Mouse (Mus musculus) midbrain, embryonic 14.5 days (tissue): ENCODE data around the gene Exo5. TPM values are rescaled to one million over a fixed set of nuclear protein-coding genes. Genes with fewer than 3 reads are reported as not detected.
A peak's percentile ranks its signal among the peaks of the same experiment; 100 is the strongest.

ENCODE experiments used
- ATAC-seq: fragments of 200-750 bp; cut with Nextera tagmentation; 2 replicates; pipeline ENCODE4 v1.8.0; 2017; ENCODE audit warnings: moderate number of reproducible peaks, moderate library complexity; ENCODE audit not compliant: low FRiP score, low TSS enrichment
- DNase-seq: peaks from one replicate; pipeline ENCODE4 v3.0.0-alpha.2; 2015
- H3K27ac ChIP-seq: fragments of 300-500 bp; sonication (generic); replicated peaks from 2 replicates; pipeline ENCODE4 v1.5.1; 2014; ENCODE audit warnings: mild to moderate bottlenecking, low read depth, low read length, moderate library complexity
- H3K27me3 ChIP-seq: fragments of 300-500 bp; sonication (generic); 2 replicates; pipeline ENCODE4 v1.6.1; 2014; ENCODE audit warnings: low read length, control low read depth, mixed read lengths; ENCODE audit not compliant: control insufficient read depth, insufficient read depth
- H3K36me3 ChIP-seq: fragments of 300-500 bp; sonication (generic); 2 replicates; pipeline ENCODE4 v1.6.1; 2014; ENCODE audit warnings: low read length, control low read depth; ENCODE audit not compliant: control insufficient read depth, insufficient read depth
- H3K4me1 ChIP-seq: fragments of 300-500 bp; sonication (generic); 2 replicates; pipeline ENCODE4 v1.6.1; 2014; ENCODE audit warnings: mild to moderate bottlenecking, antibody characterized with exemption, low read length, control low read depth; ENCODE audit not compliant: control insufficient read depth, insufficient read depth
- H3K4me2 ChIP-seq: fragments of 300-500 bp; sonication (generic); 2 replicates; pipeline ENCODE4 v1.6.1; 2014; ENCODE audit warnings: mild to moderate bottlenecking, low read length, moderate library complexity
- H3K4me3 ChIP-seq: fragments of 300-500 bp; sonication (generic); replicated peaks from 2 replicates; pipeline ENCODE4 v1.5.1; 2014; ENCODE audit warnings: low read depth, low read length
- H3K9ac ChIP-seq: fragments of 300-500 bp; sonication (generic); replicated peaks from 2 replicates; pipeline ENCODE4 v1.6.1; 2014; ENCODE audit warnings: mild to moderate bottlenecking, low read length, moderate library complexity
- H3K9me3 ChIP-seq: fragments of 300-500 bp; sonication (generic); 2 replicates; pipeline ENCODE4 v1.6.1; 2016; ENCODE audit warnings: low read length, control low read depth, mixed read lengths; ENCODE audit not compliant: control insufficient read depth
- WGBS: fragments of 180-500 bp; shearing (Covaris S2); extraction: QIAGEN DNeasy Blood & Tissue Kit; methylation state at CpG from one replicate; pipeline ENCODE4 v1.1.7; 2014; 5-methylcytosine and 5-hydroxymethylcytosine counted together
- polyA plus RNA-seq: library from polyadenylated mRNA; unstranded; fragments of >200 nt; fragmentation: Nextera tagmentation; extraction: Ambion mirVana; gene quantifications from 2 replicates; pipeline ENCODE4 v1.2.1, GENCODE M21; 2014

The Exo5 gene
- polyA plus RNA-seq, 1 experiment from 2014 or later: 33.5 TPM

GRCm38 (mm10) chr4:120914501-120914900 is 10.3 kb downstream of the Exo5 start:
- no peak for DNase-seq
- no peaks in the 10 kb centered on the region for H3K27me3 ChIP-seq
- no peaks in the 10 kb centered on the region for H3K9me3 ChIP-seq
- no peak overlapping the region for H3K27ac ChIP-seq
- H3K4me2 ChIP-seq: no peak overlapping the region
- no peak overlapping the region for H3K4me3 ChIP-seq
- ATAC-seq: no peak
- no peak overlapping the region for H3K9ac ChIP-seq
- WGBS: 78% methylated on average over 4 of the region's 4 CpGs
- H3K4me1 ChIP-seq: no peaks in the 10 kb centered on the region
- no peaks in the 10 kb centered on the region for H3K36me3 ChIP-seq

GRCm38 (mm10) chr4:120913861-120914260 is 11.0 kb downstream of the Exo5 start:
- no peaks in the 10 kb centered on the region for H3K9me3 ChIP-seq
- DNase-seq (no peak), ATAC-seq (no peak)
- no peak overlapping the region for H3K4me3 ChIP-seq
- no peaks in the 10 kb centered on the region for H3K27me3 ChIP-seq
- H3K9ac ChIP-seq: no peak overlapping the region
- no peak overlapping the region for H3K4me2 ChIP-seq
- H3K4me1 ChIP-seq: no peaks in the 10 kb centered on the region
- no peaks in the 10 kb centered on the region for H3K36me3 ChIP-seq
- H3K27ac ChIP-seq: no peak overlapping the region
- 89% methylated on average over 1 of the region's 1 CpGs for WGBS

DNA sequence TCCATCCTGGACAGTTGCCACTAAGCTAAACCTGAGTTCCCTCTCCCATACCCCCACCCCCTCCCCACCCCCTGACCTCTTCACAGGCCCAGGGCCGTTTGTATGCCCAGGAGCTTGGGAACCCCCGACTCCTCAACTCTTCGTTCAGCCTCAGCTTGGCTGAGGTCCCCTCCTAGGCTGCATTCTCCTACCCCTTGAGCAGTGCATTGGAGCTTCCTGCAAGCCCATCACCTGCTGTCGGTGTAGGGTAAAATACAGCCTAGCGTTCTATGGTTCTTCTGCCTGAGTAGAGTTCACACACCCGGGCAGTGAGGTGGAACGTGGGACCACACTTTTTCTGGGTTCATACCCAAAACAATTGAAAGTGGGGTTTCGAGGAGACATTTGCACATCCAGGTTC is 11.4 kb downstream of the Exo5 start:
- H3K36me3 ChIP-seq: no peaks in the 10 kb centered on the region
- 73% methylated on average over 8 of the region's 8 CpGs for WGBS
- no peaks in the 10 kb centered on the region for H3K27me3 ChIP-seq
- no peaks in the 10 kb centered on the region for H3K4me1 ChIP-seq
- no peak overlapping the region for H3K9ac ChIP-seq
- no peak overlapping the region for H3K4me2 ChIP-seq
- DNase-seq: no peak
- ATAC-seq: no peak
- no peaks in the 10 kb centered on the region for H3K9me3 ChIP-seq
- no peak overlapping the region for H3K4me3 ChIP-seq
- H3K27ac ChIP-seq: no peak overlapping the region

- Histone ChIP-seq H3K27me3 (no peaks in the 10 kb centered on the region), H3K9me3 (no peaks in the 10 kb centered on the region), H3K4me2 (no peak overlapping the region), H3K4me1 (no peaks in the 10 kb centered on the region), H3K4me3 (no peak overlapping the region), H3K27ac (no peak overlapping the region), H3K36me3 (no peaks in the 10 kb centered on the region), H3K9ac (no peak overlapping the region)
- WGBS: 50% methylated on average over 4 of the region's 4 CpGs
- ATAC-seq (no peak), DNase-seq (no peak)
These were observed 12.0 kb downstream of the Exo5 start for GRCm38 (mm10) chr4:120912866-120913265.

DNA sequence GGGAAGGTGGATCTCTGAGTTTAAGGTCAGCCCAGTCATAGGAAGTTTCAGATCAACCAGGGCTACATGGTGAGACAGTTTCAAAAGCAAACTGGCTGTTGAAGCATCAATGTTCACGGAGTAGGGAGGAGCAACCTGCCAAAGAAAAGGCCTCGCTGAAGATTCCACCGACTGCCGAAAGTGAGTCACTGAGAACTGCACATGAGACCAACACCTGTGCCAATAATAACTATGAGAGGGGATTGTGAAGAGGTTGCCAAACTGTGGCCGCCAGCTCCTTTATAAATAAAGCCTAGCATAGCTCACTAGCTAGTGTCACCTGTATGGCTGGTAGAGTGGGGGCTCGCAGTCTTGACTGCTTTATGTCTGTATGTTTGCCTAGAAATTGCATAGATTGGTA is 13.7 kb downstream of the Exo5 start:
- Histone ChIP-seq H3K27ac (no peak overlapping the region), H3K4me1 (no peaks in the 10 kb centered on the region), H3K4me3 (no peak overlapping the region), H3K4me2 (no peak overlapping the region), H3K9ac (no peak overlapping the region), H3K36me3 (no peaks in the 10 kb centered on the region), H3K9me3 (no peaks in the 10 kb centered on the region), H3K27me3 (no peaks in the 10 kb centered on the region)
- ATAC-seq (no peak), DNase-seq (no peak)
- WGBS: 88% methylated on average over 6 of the region's 6 CpGs

GRCm38 (mm10) chr4:120909558-120910150 is 15.2 kb downstream of the Exo5 start:
- Histone ChIP-seq H3K4me3 (no peak overlapping the region), H3K27me3 (no peaks in the 10 kb centered on the region), H3K4me2 (no peak overlapping the region), H3K9ac (no peak overlapping the region), H3K27ac (no peak overlapping the region), H3K9me3 (no peaks in the 10 kb centered on the region), H3K4me1 (no peaks in the 10 kb centered on the region), H3K36me3 (no peaks in the 10 kb centered on the region)
- no peak; the same call in 1 of the 2 replicates for ATAC-seq
- DNase-seq: peak; percentile 94
- 32% methylated on average over 15 of the region's 15 CpGs for WGBS

GRCm38 (mm10) chr4:120905644-120906043 is 19.2 kb downstream of the Exo5 start:
- Histone ChIP-seq H3K4me1 (no peaks in the 10 kb centered on the region), H3K36me3 (no peaks in the 10 kb centered on the region), H3K27ac (no peak overlapping the region), H3K9ac (no peak overlapping the region), H3K4me2 (no peak overlapping the region), H3K4me3 (no peak overlapping the region), H3K27me3 (no peaks in the 10 kb centered on the region), H3K9me3 (no peaks in the 10 kb centered on the region)
- DNase-seq (no peak), ATAC-seq (no peak)
- 80% methylated on average over 5 of the region's 5 CpGs for WGBS

DNA sequence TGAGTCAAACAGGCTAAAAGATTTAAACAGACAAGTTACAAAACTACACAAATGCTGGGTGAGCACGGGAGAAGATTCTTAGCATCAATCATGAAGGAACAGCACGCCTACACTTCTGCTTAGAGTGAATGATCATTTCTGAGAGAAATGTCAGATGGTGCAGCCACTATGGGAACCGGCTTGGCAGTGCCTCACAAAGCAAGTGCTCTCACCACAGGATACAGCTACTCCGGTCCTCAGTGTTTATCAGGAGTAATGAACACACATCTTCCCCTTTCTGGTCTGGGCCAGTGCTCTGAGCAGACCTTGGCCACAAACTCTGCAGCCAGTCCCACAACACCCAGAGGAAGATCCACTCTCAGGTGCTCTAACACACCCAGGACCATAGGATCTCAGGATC is 20.3 kb downstream of the Exo5 start:
- no peak overlapping the region for H3K27ac ChIP-seq
- no peak for DNase-seq
- H3K4me1 ChIP-seq: no peaks in the 10 kb centered on the region
- H3K36me3 ChIP-seq: no peaks in the 10 kb centered on the region
- no peak overlapping the region for H3K4me2 ChIP-seq
- H3K27me3 ChIP-seq: no peaks in the 10 kb centered on the region
- no peak overlapping the region for H3K9ac ChIP-seq
- ATAC-seq: no peak
- no peak overlapping the region for H3K4me3 ChIP-seq
- no peaks in the 10 kb centered on the region for H3K9me3 ChIP-seq
- WGBS: 82% methylated on average over 4 of the region's 4 CpGs

DNA sequence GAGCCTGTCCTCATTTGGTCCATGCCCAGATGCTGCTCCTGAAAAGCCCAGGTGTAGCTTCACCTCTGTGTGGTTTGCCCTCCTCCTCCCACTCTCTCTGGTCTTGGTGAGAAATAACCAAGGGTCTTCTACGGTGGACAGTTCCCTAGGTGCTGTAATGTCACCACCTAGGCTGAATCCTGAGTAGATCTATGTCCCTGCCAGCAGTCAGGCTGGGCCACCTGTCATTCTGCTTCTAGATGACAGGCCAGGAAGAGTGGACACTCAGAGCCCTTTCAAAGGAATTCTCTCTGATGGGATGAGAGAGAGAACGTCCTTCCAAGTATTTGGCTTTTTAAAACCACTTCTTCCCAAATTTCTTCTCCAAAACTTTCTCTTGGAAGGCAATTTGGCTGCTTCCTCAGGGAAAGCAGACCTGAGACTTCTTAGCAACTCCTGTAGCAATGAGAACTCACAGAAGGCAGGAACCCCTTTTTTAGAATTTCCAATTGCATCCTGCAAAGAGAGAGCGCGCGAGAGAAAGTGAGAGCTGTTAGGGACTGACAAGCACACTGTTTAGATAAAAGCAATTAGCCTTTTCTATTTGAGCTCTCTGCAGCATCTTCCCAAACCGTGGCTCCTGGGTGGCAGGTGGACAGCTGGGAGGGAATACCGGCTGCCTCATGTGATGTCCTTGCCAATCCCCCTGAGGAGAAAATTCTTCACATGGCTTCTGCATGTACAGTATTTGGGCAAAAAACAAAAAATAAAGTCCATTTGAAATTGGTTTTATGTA is 28.8 kb downstream of the Exo5 start:
- 84% methylated on average over 7 of the region's 7 CpGs for WGBS
- DNase-seq (no peak), ATAC-seq (no peak)
- H3K9ac ChIP-seq: no peak overlapping the region
- H3K4me3 ChIP-seq: no peak overlapping the region
- no peak overlapping the region for H3K27ac ChIP-seq
- no peaks in the 10 kb centered on the region for H3K36me3 ChIP-seq
- no peaks in the 10 kb centered on the region for H3K27me3 ChIP-seq
- no peak overlapping the region for H3K4me2 ChIP-seq
- H3K4me1 ChIP-seq: no peaks in the 10 kb centered on the region
- H3K9me3 ChIP-seq: no peaks in the 10 kb centered on the region
